Mouse (Mus musculus) hindbrain, embryonic 10.5 days (tissue): ENCODE results near the gene Notch1. TPM values are rescaled to one million over a fixed set of nuclear protein-coding genes. Genes with fewer than 3 reads are reported as not detected.

Experiments used
- DNase-seq: peaks from one replicate; pipeline ENCODE4 v3.0.0-alpha.2; 2017; ENCODE audit warnings: low spot score
- H3K27ac ChIP-seq: fragments of 300-500 bp; sonication (generic); 2 replicates; pipeline ENCODE4 v1.5.1; 2016; ENCODE audit warnings: mild to moderate bottlenecking, moderate library complexity
- H3K27me3 ChIP-seq: fragments of 300-500 bp; sonication (generic); 2 replicates; pipeline ENCODE4 v1.6.1; 2016; ENCODE audit warnings: mild to moderate bottlenecking; ENCODE audit not compliant: poor library complexity, insufficient read depth, severe bottlenecking
- H3K36me3 ChIP-seq: fragments of 300-500 bp; sonication (generic); 2 replicates; pipeline ENCODE4 v1.6.1; 2016; ENCODE audit warnings: mild to moderate bottlenecking, moderate library complexity
- H3K4me1 ChIP-seq: fragments of 300-500 bp; sonication (generic); replicated peaks from 2 replicates; pipeline ENCODE4 v1.6.1; 2016; ENCODE audit warnings: mild to moderate bottlenecking
- H3K4me3 ChIP-seq: fragments of 300-500 bp; sonication (generic); 2 replicates; pipeline ENCODE4 v1.5.1; 2016; ENCODE audit warnings: mild to moderate bottlenecking, moderate library complexity
- H3K9me3 ChIP-seq: fragments of 300-500 bp; sonication (generic); 2 replicates; pipeline ENCODE4 v1.6.1; 2016; ENCODE audit warnings: mild to moderate bottlenecking, moderate library complexity
- WGBS: fragments of 180-500 bp; shearing (Covaris S2); methylation state at CpG from one replicate; pipeline ENCODE4 v1.1.7; 2016; 5-methylcytosine and 5-hydroxymethylcytosine counted together
- polyA plus RNA-seq: library from polyadenylated mRNA; unstranded; fragments of >200 nt; fragmentation: Nextera tagmentation; extraction: Ambion mirVana; gene quantifications from 2 replicates; pipeline ENCODE4 v1.2.1, GENCODE M21; 2016

The Notch1 gene
- polyA plus RNA-seq, 1 experiment from 2014 or later: 46.4 TPM

- 5% methylated on average over 15 of the region's 15 CpGs for WGBS
- Histone ChIP-seq H3K36me3 (peaks cover 25% of the 10 kb centered on the region), H3K27ac (peak overlapping the region; percentile 93), H3K9me3 (no peaks in the 10 kb centered on the region), H3K4me1 (peaks cover 49% of the 10 kb centered on the region), H3K4me3 (peak overlapping the region; percentile 93), H3K27me3 (no peaks in the 10 kb centered on the region)
- no peak for DNase-seq
Measured at GRCm38 (mm10) chr2:26444368-26444767, 72.1 kb downstream of the Notch1 start.

GRCm38 (mm10) chr2:26443876-26444275, 72.6 kb downstream of the Notch1 start:
- Histone ChIP-seq H3K4me1 (peaks cover 49% of the 10 kb centered on the region), H3K4me3 (peak overlapping the region; percentile 93), H3K9me3 (no peaks in the 10 kb centered on the region), H3K27me3 (no peaks in the 10 kb centered on the region), H3K27ac (peak overlapping the region; percentile 12; the same call in 1 of the 2 replicates), H3K36me3 (peaks cover 30% of the 10 kb centered on the region)
- no peak for DNase-seq
- WGBS: 57% methylated on average over 3 of the region's 3 CpGs

GRCm38 (mm10) chr2:26442843-26443242, 73.6 kb downstream of the Notch1 start:
- H3K9me3 ChIP-seq: no peaks in the 10 kb centered on the region
- H3K27me3 ChIP-seq: no peaks in the 10 kb centered on the region
- WGBS: 73% methylated on average over 1 of the region's 1 CpGs
- no peak overlapping the region for H3K4me3 ChIP-seq
- H3K27ac ChIP-seq: no peak overlapping the region
- peaks cover 51% of the 10 kb centered on the region for H3K4me1 ChIP-seq
- peaks cover 40% of the 10 kb centered on the region for H3K36me3 ChIP-seq
- DNase-seq: no peak

- Histone ChIP-seq H3K9me3 (no peaks in the 10 kb centered on the region), H3K27me3 (no peaks in the 10 kb centered on the region), H3K27ac (no peak overlapping the region), H3K4me1 (peaks cover 45% of the 10 kb centered on the region), H3K36me3 (peaks cover 50% of the 10 kb centered on the region), H3K4me3 (no peak overlapping the region)
- WGBS: 87% methylated on average over 5 of the region's 5 CpGs
- DNase-seq: no peak
Measured at GRCm38 (mm10) chr2:26441688-26442087, 74.8 kb downstream of the Notch1 start.

- H3K4me3 ChIP-seq: no peak overlapping the region
- no peak for DNase-seq
- WGBS: 95% methylated on average over 4 of the region's 4 CpGs
- no peaks in the 10 kb centered on the region for H3K9me3 ChIP-seq
- H3K27me3 ChIP-seq: no peaks in the 10 kb centered on the region
- H3K27ac ChIP-seq: no peak overlapping the region
- peaks cover 50% of the 10 kb centered on the region for H3K36me3 ChIP-seq
- H3K4me1 ChIP-seq: peaks cover 41% of the 10 kb centered on the region
Measured at GRCm38 (mm10) chr2:26441261-26441660, 75.2 kb downstream of the Notch1 start.

- no peak for DNase-seq
- Histone ChIP-seq H3K27ac (no peak overlapping the region), H3K36me3 (peaks cover 64% of the 10 kb centered on the region), H3K27me3 (no peaks in the 10 kb centered on the region), H3K4me3 (no peak overlapping the region), H3K4me1 (peaks cover 29% of the 10 kb centered on the region), H3K9me3 (no peaks in the 10 kb centered on the region)
- WGBS: 94% methylated on average over 6 of the region's 6 CpGs
Measured at GRCm38 (mm10) chr2:26439671-26440070, 76.8 kb downstream of the Notch1 start.

- Histone ChIP-seq H3K36me3 (peaks cover 77% of the 10 kb centered on the region), H3K27me3 (no peaks in the 10 kb centered on the region), H3K9me3 (no peaks in the 10 kb centered on the region), H3K4me1 (peaks cover 16% of the 10 kb centered on the region), H3K4me3 (no peak overlapping the region), H3K27ac (no peak overlapping the region)
- no peak for DNase-seq
- 90% methylated on average over 7 of the region's 7 CpGs for WGBS
Measured at GRCm38 (mm10) chr2:26438373-26438772, 78.1 kb downstream of the Notch1 start.

GRCm38 (mm10) chr2:26437221-26437620, 79.2 kb downstream of the Notch1 start:
- Histone ChIP-seq H3K9me3 (no peaks in the 10 kb centered on the region), H3K27me3 (no peaks in the 10 kb centered on the region), H3K4me3 (no peak overlapping the region), H3K36me3 (peaks cover 89% of the 10 kb centered on the region), H3K4me1 (peaks cover 9% of the 10 kb centered on the region), H3K27ac (no peak overlapping the region)
- 78% methylated on average over 4 of the region's 4 CpGs for WGBS
- no peak for DNase-seq

- Histone ChIP-seq H3K27me3 (no peaks in the 10 kb centered on the region), H3K27ac (no peak overlapping the region), H3K4me3 (no peak overlapping the region), H3K4me1 (peaks cover 9% of the 10 kb centered on the region), H3K9me3 (no peaks in the 10 kb centered on the region), H3K36me3 (peaks cover 92% of the 10 kb centered on the region)
- 89% methylated on average over 7 of the region's 7 CpGs for WGBS
- DNase-seq: no peak
Measured at GRCm38 (mm10) chr2:26434791-26435572, 81.5 kb downstream of the Notch1 start.

GRCm38 (mm10) chr2:26429851-26430250, 86.6 kb downstream of the Notch1 start:
- no peak overlapping the region for H3K27ac ChIP-seq
- peaks cover 100% of the 10 kb centered on the region for H3K36me3 ChIP-seq
- H3K27me3 ChIP-seq: no peaks in the 10 kb centered on the region
- WGBS: 90% methylated on average over 5 of the region's 5 CpGs
- H3K4me3 ChIP-seq: no peak overlapping the region
- H3K9me3 ChIP-seq: no peaks in the 10 kb centered on the region
- no peak for DNase-seq
- H3K4me1 ChIP-seq: no peaks in the 10 kb centered on the region

GRCm38 (mm10) chr2:26424541-26424940, 91.9 kb downstream of the Notch1 start:
- no peaks in the 10 kb centered on the region for H3K27me3 ChIP-seq
- H3K36me3 ChIP-seq: peaks cover 100% of the 10 kb centered on the region
- DNase-seq: no peak
- H3K4me1 ChIP-seq: no peaks in the 10 kb centered on the region
- no peak overlapping the region for H3K27ac ChIP-seq
- H3K4me3 ChIP-seq: no peak overlapping the region
- 93% methylated on average over 2 of the region's 2 CpGs for WGBS
- no peaks in the 10 kb centered on the region for H3K9me3 ChIP-seq

- Histone ChIP-seq H3K27ac (no peak overlapping the region), H3K36me3 (peaks cover 100% of the 10 kb centered on the region), H3K4me3 (no peak overlapping the region), H3K4me1 (no peaks in the 10 kb centered on the region), H3K9me3 (no peaks in the 10 kb centered on the region), H3K27me3 (no peaks in the 10 kb centered on the region)
- no peak for DNase-seq
- 89% methylated on average over 1 of the region's 1 CpGs for WGBS
Measured at GRCm38 (mm10) chr2:26423086-26423485, 93.4 kb downstream of the Notch1 start.

GRCm38 (mm10) chr2:26421969-26422368, 94.5 kb downstream of the Notch1 start:
- no peak for DNase-seq
- Histone ChIP-seq H3K27ac (no peak overlapping the region), H3K27me3 (no peaks in the 10 kb centered on the region), H3K4me1 (no peaks in the 10 kb centered on the region), H3K36me3 (peaks cover 100% of the 10 kb centered on the region), H3K9me3 (no peaks in the 10 kb centered on the region), H3K4me3 (no peak overlapping the region)
- WGBS: 96% methylated on average over 2 of the region's 2 CpGs
